In the genomic region with DNA sequence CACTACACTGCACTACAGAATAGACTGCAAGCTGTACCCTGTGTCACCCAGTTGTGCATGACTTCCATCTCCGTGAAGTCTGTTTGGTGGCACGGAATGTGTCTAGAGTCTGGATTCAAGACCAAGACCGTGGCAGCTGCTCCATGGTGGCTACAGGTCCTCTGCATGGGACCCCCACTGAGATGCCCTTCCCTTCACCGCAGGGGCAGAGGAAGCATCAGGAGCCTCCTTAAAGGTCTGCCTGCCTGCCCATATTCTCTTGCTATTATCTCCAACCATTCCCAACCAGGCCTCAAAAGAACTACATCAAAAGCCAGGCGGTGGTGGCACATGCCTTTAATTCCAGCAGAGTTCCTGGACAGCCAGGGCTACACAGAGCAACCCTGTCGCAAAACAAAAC, we compare ENCODE assay signal across 18 mouse cellular contexts. TPM values are rescaled to one million over a fixed set of nuclear protein-coding genes. Genes with fewer than 3 reads are reported as not detected.
"Had no signal": no experiment of that assay in that cellular context is flagged by ENCODE, and none has a peak within 500 bp of the region (broad histone marks: within the 10 kb centered on the region; RNA-seq: fewer than 3 reads in every experiment).

No protein-coding gene starts in this region.

- H3K27me3 ChIP-seq: lung, embryonic 15.5 days; midbrain, embryonic 13.5 days; midbrain, embryonic 15.5 days; neural tube, embryonic 12.5 days; stomach, embryonic 15.5 days had no signal

- H3K4me2 ChIP-seq: lung, embryonic 15.5 days; midbrain, embryonic 11.5 days; midbrain, embryonic 13.5 days; midbrain, embryonic 15.5 days; neural tube, embryonic 12.5 days; stomach, embryonic 15.5 days had no signal

- H3K4me3 ChIP-seq: lung, embryonic 15.5 days; megakaryocyte, embryonic 14.5 days; midbrain, embryonic 13.5 days; midbrain, embryonic 15.5 days; neural tube, embryonic 12.5 days; stomach, embryonic 15.5 days had no signal

- H3K9me3 ChIP-seq: lung, embryonic 15.5 days; midbrain, embryonic 13.5 days; midbrain, embryonic 15.5 days; neural tube, embryonic 12.5 days; stomach, embryonic 15.5 days had no signal

- H3K36me3 ChIP-seq: lung, embryonic 15.5 days; midbrain, embryonic 13.5 days; midbrain, embryonic 15.5 days; neural tube, embryonic 12.5 days; stomach, embryonic 15.5 days had no signal

- H3K4me1 ChIP-seq: lung, embryonic 15.5 days; midbrain, embryonic 13.5 days; midbrain, embryonic 15.5 days; neural tube, embryonic 12.5 days; stomach, embryonic 15.5 days had no signal

- H3K27ac ChIP-seq: lung, embryonic 15.5 days; macrophage; midbrain, embryonic 13.5 days; midbrain, embryonic 15.5 days; neural tube, embryonic 12.5 days; stomach, embryonic 15.5 days; stomach, postnatal 0 days had no signal

- DNase-seq: liver, postnatal 0 days; lung, adult 2 months; lung, postnatal 14 days; lung, postnatal 36 days; right cerebral cortex, postnatal 14 days had no signal

- H3K9ac ChIP-seq: liver, postnatal 0 days; lung, embryonic 15.5 days; midbrain, embryonic 13.5 days; midbrain, embryonic 15.5 days; neural tube, embryonic 12.5 days; stomach, embryonic 15.5 days had no signal

- ATAC-seq: liver, postnatal 0 days; lung, postnatal 0 days had no signal

RNA-seq across cellular contexts. Expression of a gene that starts 49.0 kb away (rescaled TPM):
- total RNA-seq: neutrophil, adult 5-6 weeks had no signal
- polyA plus RNA-seq: macrophage; stomach, postnatal 0 days had no signal

RNA-seq across cellular contexts. Expression of a gene that starts 51.0 kb away (rescaled TPM):
- total RNA-seq: megakaryocyte progenitor cell, adult 5-6 weeks; monocyte, adult 5-6 weeks; neutrophil, adult 5-6 weeks had no signal
- polyA plus RNA-seq: liver, postnatal 0 days; macrophage had no signal
